Mouse (Mus musculus) liver, embryonic 15.5 days (tissue): Measurements from ENCODE around the gene Smim13. TPM values are rescaled to one million over a fixed set of nuclear protein-coding genes. Genes with fewer than 3 reads are reported as not detected.
"Not testable (repeated sequence)": the region's sequence is repeated elsewhere in the genome, so short reads cannot be mapped to it uniquely, and the experiment has no call there.

Experiments used
- ATAC-seq: fragments of 200-750 bp; cut with Nextera tagmentation; 2 replicates; pipeline ENCODE4 v1.8.0; 2017; ENCODE audit warnings: moderate number of reproducible peaks, mild to moderate bottlenecking, moderate library complexity; ENCODE audit not compliant: insufficient read depth
- H3K27ac ChIP-seq: fragments of 300-500 bp; sonication (generic); replicated peaks from 2 replicates; pipeline ENCODE4 v1.5.1; 2015; ENCODE audit warnings: mild to moderate bottlenecking, inconsistent platforms
- H3K27me3 ChIP-seq: fragments of 300-500 bp; sonication (generic); 2 replicates; pipeline ENCODE4 v1.6.1; 2015; ENCODE audit warnings: mild to moderate bottlenecking, inconsistent platforms
- H3K36me3 ChIP-seq: fragments of 300-500 bp; sonication (generic); replicated peaks from 2 replicates; pipeline ENCODE4 v1.6.1; 2015; ENCODE audit warnings: moderate library complexity, mild to moderate bottlenecking, inconsistent platforms
- H3K4me1 ChIP-seq: fragments of 300-500 bp; sonication (generic); replicated peaks from 2 replicates; pipeline ENCODE4 v1.6.1; 2015; ENCODE audit warnings: inconsistent platforms
- H3K4me2 ChIP-seq: fragments of 300-500 bp; sonication (generic); 2 replicates; pipeline ENCODE4 v1.6.1; 2015; ENCODE audit warnings: moderate library complexity, mild to moderate bottlenecking, inconsistent platforms
- H3K4me3 ChIP-seq: fragments of 300-500 bp; sonication (generic); replicated peaks from 2 replicates; pipeline ENCODE4 v1.5.1; 2015; ENCODE audit warnings: mild to moderate bottlenecking, inconsistent platforms
- H3K9ac ChIP-seq: fragments of 300-500 bp; sonication (generic); 2 replicates; pipeline ENCODE4 v1.6.1; 2015; ENCODE audit warnings: moderate library complexity, mild to moderate bottlenecking, inconsistent platforms
- H3K9me3 ChIP-seq: fragments of 300-500 bp; sonication (generic); replicated peaks from 2 replicates; pipeline ENCODE4 v1.6.1; 2016; ENCODE audit warnings: inconsistent platforms
- WGBS: fragments of 180-500 bp; shearing (Covaris S2); methylation state at CpG from one replicate; pipeline ENCODE4 v1.1.7; 2015; ENCODE audit warnings: mixed read lengths; ENCODE audit not compliant: insufficient replicate concordance; 5-methylcytosine and 5-hydroxymethylcytosine counted together
- polyA plus RNA-seq: library from polyadenylated mRNA; unstranded; fragments of >200 nt; fragmentation: Nextera tagmentation; extraction: Ambion mirVana; gene quantifications from 2 replicates; pipeline ENCODE4 v1.2.1, GENCODE M21; 2015

Gene Smim13
- polyA plus RNA-seq: 4.1 and 4.6 TPM in 2 replicates

DNA sequence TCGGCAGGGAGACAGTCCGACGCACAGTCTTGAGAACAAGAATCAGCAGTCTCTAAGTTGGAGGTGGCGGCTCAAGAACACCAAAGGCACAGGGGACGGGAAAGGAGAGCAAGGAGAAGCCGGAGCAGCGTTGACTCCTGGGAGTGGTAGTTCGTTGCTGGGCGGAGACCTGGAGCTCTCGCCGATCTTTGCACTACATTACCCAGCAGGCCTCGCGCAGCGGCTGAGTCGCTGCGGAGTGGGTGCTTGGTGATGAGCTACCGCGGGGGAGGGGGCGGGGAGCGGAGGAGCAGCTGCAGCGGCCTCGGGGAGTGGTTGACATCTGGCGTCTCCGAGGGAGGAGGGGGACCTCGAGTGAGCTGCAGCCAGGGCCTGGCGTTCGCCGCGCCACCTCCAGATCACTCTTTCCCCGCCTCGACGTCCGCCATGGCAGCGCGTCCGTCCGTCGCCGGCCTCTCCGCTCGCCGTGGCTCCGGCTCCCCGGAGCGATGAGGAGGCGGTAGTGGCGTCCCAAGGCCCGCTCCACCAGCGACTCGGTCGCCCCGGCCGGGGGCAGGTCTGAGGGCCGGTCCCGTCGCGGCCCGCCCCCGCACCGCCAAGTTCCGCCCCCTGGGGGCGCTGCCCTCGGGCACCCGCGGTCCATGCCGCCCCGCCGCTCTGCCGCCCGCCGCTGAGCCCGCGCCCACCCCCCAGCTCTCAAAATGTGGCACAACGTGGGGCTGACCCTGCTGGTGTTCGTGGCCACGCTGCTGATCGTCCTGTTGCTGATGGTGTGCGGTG, at the start of gene Smim13:
TSS of gene Smim13 (plus strand) at position 307 of the 780 bp plus-strand sequence.
- peak within 1 kb of the TSS; percentile 78 for H3K9ac ChIP-seq
- H3K4me1 ChIP-seq: peaks cover 36% of the 10 kb centered on the region
- H3K4me2 ChIP-seq: peak within 1 kb of the TSS; percentile 84
- peak within 1 kb of the TSS; percentile 89 for H3K27ac ChIP-seq
- no peaks in the 10 kb centered on the region for H3K9me3 ChIP-seq
- peak; percentile 97 for ATAC-seq
- under 1% methylated on average over 76 of the region's 78 CpGs for WGBS
- no peaks in the 10 kb centered on the region for H3K27me3 ChIP-seq
- H3K36me3 ChIP-seq: no peaks in the 10 kb centered on the region
- H3K4me3 ChIP-seq: peak within 1 kb of the TSS; percentile 83

DNA sequence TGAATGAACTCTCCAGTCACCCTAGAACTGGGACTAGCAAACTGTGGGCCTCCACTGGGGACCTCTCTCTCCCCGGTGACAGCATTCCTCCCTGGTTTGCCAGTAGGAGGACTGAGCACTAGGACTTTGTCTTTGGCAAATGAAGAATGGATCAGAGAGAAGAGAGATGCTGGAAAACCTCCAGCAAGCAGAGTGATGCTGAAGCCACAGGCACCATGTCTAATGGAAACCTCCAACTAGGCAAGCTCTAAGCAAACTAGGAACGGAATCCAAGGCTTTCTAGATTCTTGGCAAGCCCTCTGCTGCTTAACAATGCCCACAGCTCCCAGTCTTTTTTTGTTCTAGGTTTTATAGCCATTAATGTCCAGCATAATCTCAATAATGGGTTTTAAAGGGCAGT, 48.8 kb upstream of the Smim13 start:
- WGBS: 59% methylated on average over 2 of the region's 2 CpGs
- H3K27me3 ChIP-seq: no peaks in the 10 kb centered on the region
- ATAC-seq: no peak
- H3K36me3 ChIP-seq: no peaks in the 10 kb centered on the region
- no peak overlapping the region for H3K4me2 ChIP-seq
- H3K27ac ChIP-seq: no peak overlapping the region
- peaks cover 32% of the 10 kb centered on the region for H3K4me1 ChIP-seq
- H3K4me3 ChIP-seq: no peak overlapping the region
- H3K9ac ChIP-seq: no peak overlapping the region
- no peaks in the 10 kb centered on the region for H3K9me3 ChIP-seq

DNA sequence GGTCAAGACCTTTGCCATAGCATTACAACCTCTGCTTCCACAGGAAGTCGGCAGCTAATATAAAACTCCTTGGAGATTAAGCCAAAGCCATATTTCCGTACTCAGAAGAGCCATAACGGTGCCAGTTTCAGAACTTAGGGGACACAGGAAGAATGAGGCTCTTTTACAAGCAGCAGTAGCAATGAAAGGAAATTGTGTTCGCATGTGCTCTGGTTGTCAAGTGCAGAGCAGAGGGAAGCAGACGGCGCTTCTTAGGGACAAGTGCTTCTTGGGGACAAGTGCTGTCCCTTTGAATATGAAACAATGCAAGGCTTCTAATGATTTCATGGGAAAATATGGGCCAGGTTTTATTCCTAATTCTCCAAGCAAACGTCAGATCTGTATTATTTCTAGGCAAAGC, 46.4 kb upstream of the Smim13 start:
- WGBS: 48% methylated on average over 7 of the region's 7 CpGs
- no peak for ATAC-seq
- Histone ChIP-seq H3K9me3 (no peaks in the 10 kb centered on the region), H3K27ac (no peak overlapping the region), H3K27me3 (no peaks in the 10 kb centered on the region), H3K4me3 (no peak overlapping the region), H3K36me3 (no peaks in the 10 kb centered on the region), H3K4me1 (peaks cover 29% of the 10 kb centered on the region), H3K9ac (no peak overlapping the region), H3K4me2 (no peak overlapping the region)

DNA sequence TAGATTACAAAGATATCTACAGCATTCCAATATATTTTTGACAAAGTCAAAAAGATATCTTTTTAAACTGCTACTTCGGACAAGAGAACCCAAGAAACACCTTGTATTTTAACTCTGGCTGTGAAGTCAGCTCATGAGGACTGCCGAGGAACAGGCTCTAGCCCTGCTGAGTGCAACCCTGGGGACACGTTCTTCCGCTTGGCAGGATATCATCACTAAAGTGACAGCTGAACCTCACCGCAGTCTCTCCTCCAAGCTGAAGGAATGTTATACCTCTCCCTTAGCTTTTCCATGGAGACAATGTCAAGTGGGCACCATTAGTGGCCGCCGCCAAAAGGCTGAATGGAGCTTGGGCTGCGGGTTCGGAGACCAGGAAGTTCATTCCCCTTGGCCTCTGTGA, 46.0 kb upstream of the Smim13 start:
- Histone ChIP-seq H3K27ac (no peak overlapping the region), H3K9ac (no peak overlapping the region), H3K4me2 (no peak overlapping the region), H3K4me1 (peaks cover 29% of the 10 kb centered on the region), H3K9me3 (no peaks in the 10 kb centered on the region), H3K27me3 (no peaks in the 10 kb centered on the region), H3K36me3 (no peaks in the 10 kb centered on the region), H3K4me3 (no peak overlapping the region)
- 72% methylated on average over 9 of the region's 9 CpGs for WGBS
- ATAC-seq: no peak

DNA sequence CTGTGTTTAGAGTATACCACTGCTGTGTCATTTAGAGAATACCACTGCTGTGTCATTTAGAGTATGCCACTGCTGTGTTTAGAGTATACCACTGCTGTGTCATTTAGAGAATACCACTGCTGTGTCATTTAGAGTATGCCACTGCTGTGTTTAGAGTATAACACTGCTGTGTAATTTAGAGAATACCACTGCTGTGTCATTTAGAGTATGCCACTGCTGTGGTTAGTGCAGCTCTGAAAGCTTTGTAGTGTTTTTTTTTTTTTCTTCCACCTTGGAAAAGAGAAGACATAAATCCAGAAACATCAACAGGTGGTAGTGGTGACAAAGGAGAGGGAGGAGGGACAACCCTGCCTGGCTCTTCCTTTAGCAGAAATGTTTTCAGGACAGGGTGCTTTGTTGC, 44.1 kb upstream of the Smim13 start:
- H3K4me1 ChIP-seq: peaks cover 17% of the 10 kb centered on the region

DNA sequence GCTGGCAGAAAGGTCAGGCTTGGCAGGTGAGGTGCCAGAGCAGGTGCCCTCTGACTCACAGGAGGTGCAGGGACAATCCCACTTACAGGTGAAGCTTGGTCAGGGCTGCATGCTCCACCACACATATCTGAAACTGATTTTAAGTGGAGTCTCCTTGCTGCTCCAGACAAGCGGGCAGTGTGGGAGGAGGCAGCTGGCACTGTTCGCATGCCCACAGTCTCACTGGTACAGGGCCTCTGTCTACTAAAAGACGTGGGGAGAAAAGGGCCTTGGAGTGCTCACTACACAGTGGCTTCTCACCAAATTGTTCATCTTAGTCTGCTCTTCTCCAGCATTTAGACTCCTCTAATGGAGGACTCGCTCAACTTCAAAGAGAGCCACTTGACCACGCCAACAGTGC, 43.4 kb upstream of the Smim13 start:
- WGBS: 62% methylated on average over 5 of the region's 5 CpGs

More for the DNA sequence above, 44.1 kb upstream of the Smim13 start:
- H3K9ac ChIP-seq, H3K9me3 ChIP-seq, H3K27me3 ChIP-seq, H3K36me3 ChIP-seq, H3K4me3 ChIP-seq, H3K27ac ChIP-seq, H3K4me2 ChIP-seq, ATAC-seq: not testable (repeated sequence)

DNA sequence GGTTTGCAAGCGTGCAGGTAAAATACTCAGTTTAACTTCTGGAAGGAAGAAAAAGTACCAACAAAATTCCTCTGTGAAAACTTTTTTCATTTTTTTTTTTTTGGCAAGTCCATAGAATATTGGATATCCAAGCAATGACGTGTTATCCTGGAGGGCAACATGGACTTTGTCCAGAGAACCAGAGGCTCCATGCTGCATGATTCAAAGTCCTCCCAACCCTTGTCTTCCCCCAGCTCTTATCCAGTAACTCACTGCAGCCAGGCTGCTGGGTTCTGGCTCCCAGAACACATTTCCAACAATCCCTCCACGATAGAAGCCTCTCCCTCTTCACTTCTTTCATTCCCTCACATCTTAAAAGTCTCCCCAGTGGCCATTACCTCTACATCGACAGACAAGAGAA, 38.4 kb upstream of the Smim13 start:
- H3K4me3 ChIP-seq: no peak overlapping the region
- no peak overlapping the region for H3K9ac ChIP-seq
- no peaks in the 10 kb centered on the region for H3K27me3 ChIP-seq
- 57% methylated on average over 4 of the region's 4 CpGs for WGBS
- no peaks in the 10 kb centered on the region for H3K36me3 ChIP-seq
- ATAC-seq: no peak
- no peak overlapping the region; the same call in 1 of the 2 replicates for H3K27ac ChIP-seq
- H3K4me1 ChIP-seq: peaks cover 11% of the 10 kb centered on the region
- H3K4me2 ChIP-seq: peak overlapping the region; percentile 29
- H3K9me3 ChIP-seq: no peaks in the 10 kb centered on the region

More for the DNA sequence above, 43.4 kb upstream of the Smim13 start:
- H3K9ac ChIP-seq: no peak overlapping the region
- no peak overlapping the region for H3K27ac ChIP-seq
- peaks cover 13% of the 10 kb centered on the region for H3K4me1 ChIP-seq
- H3K9me3 ChIP-seq: no peaks in the 10 kb centered on the region
- H3K4me2 ChIP-seq: no peak overlapping the region
- H3K27me3 ChIP-seq: no peaks in the 10 kb centered on the region
- H3K36me3 ChIP-seq: no peaks in the 10 kb centered on the region
- no peak overlapping the region for H3K4me3 ChIP-seq
- ATAC-seq: no peak

DNA sequence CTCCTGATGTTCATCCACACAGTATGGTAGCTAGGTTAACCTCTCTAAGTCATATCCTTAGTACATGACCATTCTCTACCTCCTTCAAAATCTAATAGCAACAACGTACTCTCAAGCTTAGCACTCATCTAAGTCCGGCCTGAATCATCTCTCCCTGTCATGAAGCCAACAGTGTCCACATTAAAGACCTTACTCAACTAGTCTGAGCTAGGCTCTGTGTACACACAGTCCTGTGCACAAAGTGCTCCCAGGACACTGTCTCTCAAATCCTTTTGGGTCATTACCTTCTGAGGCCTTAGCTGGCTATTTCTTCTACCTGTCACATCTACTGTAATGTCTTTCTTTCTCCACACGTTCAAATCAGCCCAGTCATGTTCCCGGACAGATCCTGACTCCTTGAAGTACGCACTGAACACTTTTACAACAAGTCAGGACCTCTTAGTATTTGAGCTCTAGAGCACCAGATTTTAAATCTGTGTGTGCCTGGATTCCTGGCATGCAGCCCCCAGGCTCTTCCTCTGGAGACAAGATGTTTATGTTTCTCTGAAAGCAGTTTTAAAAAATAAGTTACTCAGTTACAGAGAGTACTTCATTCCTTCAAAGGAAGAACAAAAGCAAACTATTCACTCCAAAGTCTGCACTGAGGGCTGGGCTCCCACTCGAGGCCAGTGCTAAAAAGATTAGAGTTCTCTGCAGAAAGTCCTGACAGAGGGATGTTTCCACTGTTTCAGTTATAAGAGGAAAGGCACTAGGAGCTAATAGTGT, 36.9 kb upstream of the Smim13 start:
- H3K4me1 ChIP-seq: peaks cover 8% of the 10 kb centered on the region
- H3K27me3 ChIP-seq: no peaks in the 10 kb centered on the region
- ATAC-seq: no peak
- H3K4me3 ChIP-seq: no peak overlapping the region
- H3K4me2 ChIP-seq: no peak overlapping the region
- no peaks in the 10 kb centered on the region for H3K9me3 ChIP-seq
- H3K36me3 ChIP-seq: no peaks in the 10 kb centered on the region
- peak overlapping the region; percentile 38; the same call in 1 of the 2 replicates for H3K27ac ChIP-seq
- WGBS: 50% methylated on average over 6 of the region's 6 CpGs
- H3K9ac ChIP-seq: no peak overlapping the region

DNA sequence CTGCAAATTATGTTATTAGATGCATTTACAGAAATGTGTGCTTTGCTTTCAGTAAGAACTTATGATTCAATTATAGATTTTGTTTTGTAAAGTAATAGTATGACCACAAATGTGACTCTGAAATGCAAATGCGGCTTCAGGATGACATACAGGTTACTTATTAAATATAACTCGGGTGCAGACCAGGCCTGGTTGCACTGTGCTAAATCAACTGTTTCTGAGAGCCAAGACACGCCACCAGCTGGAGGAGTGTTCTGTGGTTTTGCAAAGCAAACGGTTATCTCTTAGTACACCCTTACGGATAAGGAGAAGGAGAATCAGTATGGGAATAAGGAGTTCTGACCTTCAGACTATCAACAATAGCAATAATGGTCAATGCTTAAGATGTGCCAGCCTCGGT, 34.0 kb upstream of the Smim13 start:
- no peaks in the 10 kb centered on the region for H3K9me3 ChIP-seq
- H3K27me3 ChIP-seq: peaks cover 19% of the 10 kb centered on the region
- H3K4me2 ChIP-seq: peak overlapping the region; percentile 18
- peaks cover 14% of the 10 kb centered on the region for H3K4me1 ChIP-seq
- H3K36me3 ChIP-seq: no peaks in the 10 kb centered on the region
- H3K27ac ChIP-seq: no peak overlapping the region
- H3K9ac ChIP-seq: no peak overlapping the region
- no peak overlapping the region for H3K4me3 ChIP-seq
- WGBS: 36% methylated on average over 6 of the region's 6 CpGs
- ATAC-seq: no peak

DNA sequence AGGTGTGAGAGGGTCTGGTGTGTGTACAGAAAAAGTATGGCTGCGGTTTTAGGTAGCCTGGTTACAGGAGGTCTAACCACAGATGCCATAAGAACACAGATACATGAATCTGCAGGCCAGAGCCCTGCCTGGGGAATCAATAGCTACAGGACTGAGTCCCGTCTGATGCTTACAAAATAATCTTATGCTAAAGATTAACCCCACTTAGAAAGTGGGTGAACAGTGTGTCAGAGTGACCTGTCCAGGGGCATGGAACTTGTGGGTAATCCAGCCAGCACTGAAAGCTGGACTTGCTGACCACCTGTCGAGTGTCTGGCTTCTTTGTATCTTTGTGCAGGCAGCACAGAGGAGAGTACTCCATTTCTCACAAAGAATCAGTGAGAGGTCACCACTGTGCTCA, 33.4 kb upstream of the Smim13 start:
- Histone ChIP-seq H3K4me2 (peak overlapping the region; percentile 18), H3K9me3 (no peaks in the 10 kb centered on the region), H3K27me3 (peaks cover 23% of the 10 kb centered on the region), H3K9ac (no peak overlapping the region), H3K4me1 (peaks cover 16% of the 10 kb centered on the region), H3K27ac (no peak overlapping the region), H3K36me3 (no peaks in the 10 kb centered on the region), H3K4me3 (no peak overlapping the region)
- peak; percentile 33; the same call in 1 of the 2 replicates for ATAC-seq
- 40% methylated on average over 3 of the region's 3 CpGs for WGBS

DNA sequence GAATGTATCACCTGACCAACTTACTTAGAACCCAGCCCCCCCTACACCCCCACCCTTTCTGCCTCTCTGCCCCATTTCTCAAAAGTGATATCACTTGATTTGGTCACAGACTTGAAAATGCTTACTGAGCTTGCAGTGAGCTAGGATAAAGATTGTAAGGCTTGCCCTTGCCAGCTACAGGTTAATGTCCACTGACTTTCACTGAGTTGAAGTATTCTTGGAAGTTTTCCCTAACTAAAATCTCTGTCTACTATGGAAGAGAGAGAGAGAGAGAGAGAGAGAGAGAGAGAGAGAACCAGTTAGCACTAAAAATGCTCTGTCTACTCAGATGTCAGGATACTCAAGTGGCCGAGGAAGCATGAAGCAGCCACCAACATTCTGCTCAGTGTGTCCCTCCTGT, 30.6 kb upstream of the Smim13 start:
- WGBS: 48% methylated on average over 1 of the region's 1 CpGs
- H3K36me3 ChIP-seq: no peaks in the 10 kb centered on the region
- H3K4me1 ChIP-seq: peaks cover 10% of the 10 kb centered on the region; the same call in 1 of the 2 replicates
- peak overlapping the region; percentile 60 for H3K4me3 ChIP-seq
- peak overlapping the region; percentile 72 for H3K4me2 ChIP-seq
- H3K27ac ChIP-seq: no peak overlapping the region
- ATAC-seq: no peak
- peaks cover 23% of the 10 kb centered on the region for H3K27me3 ChIP-seq
- no peaks in the 10 kb centered on the region for H3K9me3 ChIP-seq
- H3K9ac ChIP-seq: no peak overlapping the region
